Mouse (Mus musculus) liver, embryonic 15.5 days (tissue): ENCODE data around the gene Cacng8. TPM values are rescaled to one million over a fixed set of nuclear protein-coding genes. Genes with fewer than 3 reads are reported as not detected.

Experiments used
- ATAC-seq: fragments of 200-750 bp; cut with Nextera tagmentation; 2 replicates; pipeline ENCODE4 v1.8.0; 2017; ENCODE audit warnings: moderate number of reproducible peaks, mild to moderate bottlenecking, moderate library complexity; ENCODE audit not compliant: insufficient read depth
- H3K27ac ChIP-seq: fragments of 300-500 bp; sonication (generic); replicated peaks from 2 replicates; pipeline ENCODE4 v1.5.1; 2015; ENCODE audit warnings: mild to moderate bottlenecking, inconsistent platforms
- H3K27me3 ChIP-seq: fragments of 300-500 bp; sonication (generic); 2 replicates; pipeline ENCODE4 v1.6.1; 2015; ENCODE audit warnings: mild to moderate bottlenecking, inconsistent platforms
- H3K36me3 ChIP-seq: fragments of 300-500 bp; sonication (generic); replicated peaks from 2 replicates; pipeline ENCODE4 v1.6.1; 2015; ENCODE audit warnings: moderate library complexity, mild to moderate bottlenecking, inconsistent platforms
- H3K4me1 ChIP-seq: fragments of 300-500 bp; sonication (generic); replicated peaks from 2 replicates; pipeline ENCODE4 v1.6.1; 2015; ENCODE audit warnings: inconsistent platforms
- H3K4me2 ChIP-seq: fragments of 300-500 bp; sonication (generic); 2 replicates; pipeline ENCODE4 v1.6.1; 2015; ENCODE audit warnings: moderate library complexity, mild to moderate bottlenecking, inconsistent platforms
- H3K4me3 ChIP-seq: fragments of 300-500 bp; sonication (generic); replicated peaks from 2 replicates; pipeline ENCODE4 v1.5.1; 2015; ENCODE audit warnings: mild to moderate bottlenecking, inconsistent platforms
- H3K9ac ChIP-seq: fragments of 300-500 bp; sonication (generic); 2 replicates; pipeline ENCODE4 v1.6.1; 2015; ENCODE audit warnings: moderate library complexity, mild to moderate bottlenecking, inconsistent platforms
- H3K9me3 ChIP-seq: fragments of 300-500 bp; sonication (generic); replicated peaks from 2 replicates; pipeline ENCODE4 v1.6.1; 2016; ENCODE audit warnings: inconsistent platforms
- WGBS: fragments of 180-500 bp; shearing (Covaris S2); methylation state at CpG from one replicate; pipeline ENCODE4 v1.1.7; 2015; ENCODE audit warnings: mixed read lengths; ENCODE audit not compliant: insufficient replicate concordance; 5-methylcytosine and 5-hydroxymethylcytosine counted together
- polyA plus RNA-seq: library from polyadenylated mRNA; unstranded; fragments of >200 nt; fragmentation: Nextera tagmentation; extraction: Ambion mirVana; gene quantifications from 2 replicates; pipeline ENCODE4 v1.2.1, GENCODE M21; 2015

The Cacng8 gene
- polyA plus RNA-seq, 1 experiment from 2014 or later = not detected

DNA sequence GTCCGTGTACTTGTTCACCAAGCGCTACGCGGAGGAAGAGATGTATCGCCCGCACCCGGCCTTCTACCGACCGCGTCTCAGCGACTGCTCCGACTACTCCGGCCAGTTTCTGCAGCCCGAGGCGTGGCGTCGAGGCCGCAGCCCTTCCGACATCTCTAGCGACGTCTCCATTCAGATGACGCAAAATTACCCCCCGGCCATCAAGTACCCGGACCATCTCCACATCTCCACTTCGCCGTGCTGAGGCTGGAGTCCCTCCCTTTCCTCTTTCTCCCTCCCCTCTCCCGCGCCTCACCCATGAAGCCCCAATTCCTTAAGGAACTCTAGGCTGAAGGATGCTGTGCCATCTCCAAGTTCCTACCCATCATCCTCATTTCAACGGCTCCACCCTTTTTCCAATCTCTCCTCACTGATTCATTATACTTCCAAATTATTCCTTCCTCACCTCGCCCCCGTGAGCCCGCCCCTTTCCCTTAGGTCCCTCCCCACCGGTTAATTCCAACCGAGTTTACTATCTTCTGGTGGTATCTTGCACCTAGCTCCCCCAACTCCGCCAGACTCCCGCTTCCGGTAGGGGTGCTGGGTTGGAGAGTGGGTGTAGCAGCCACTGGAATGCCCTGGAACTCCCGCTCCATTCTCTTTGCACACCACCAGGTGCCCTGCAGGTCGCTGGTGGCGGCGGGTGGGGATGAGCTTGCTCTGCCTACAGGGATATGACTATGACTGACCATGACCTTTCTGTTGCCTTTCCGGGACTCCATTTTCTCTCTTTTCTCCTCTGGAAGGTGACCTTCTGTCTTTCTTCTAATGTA is 23.6 kb upstream of the Cacng8 start:
- H3K36me3 ChIP-seq = no peaks in the 10 kb centered on the region
- no peak overlapping the region for H3K4me2 ChIP-seq
- H3K27me3 ChIP-seq = peaks cover 44% of the 10 kb centered on the region
- H3K4me1 ChIP-seq = no peaks in the 10 kb centered on the region
- 4% methylated on average over 42 of the region's 42 CpGs for WGBS
- no peak overlapping the region for H3K9ac ChIP-seq
- no peaks in the 10 kb centered on the region for H3K9me3 ChIP-seq
- H3K4me3 ChIP-seq = no peak overlapping the region
- no peak for ATAC-seq
- no peak overlapping the region for H3K27ac ChIP-seq

DNA sequence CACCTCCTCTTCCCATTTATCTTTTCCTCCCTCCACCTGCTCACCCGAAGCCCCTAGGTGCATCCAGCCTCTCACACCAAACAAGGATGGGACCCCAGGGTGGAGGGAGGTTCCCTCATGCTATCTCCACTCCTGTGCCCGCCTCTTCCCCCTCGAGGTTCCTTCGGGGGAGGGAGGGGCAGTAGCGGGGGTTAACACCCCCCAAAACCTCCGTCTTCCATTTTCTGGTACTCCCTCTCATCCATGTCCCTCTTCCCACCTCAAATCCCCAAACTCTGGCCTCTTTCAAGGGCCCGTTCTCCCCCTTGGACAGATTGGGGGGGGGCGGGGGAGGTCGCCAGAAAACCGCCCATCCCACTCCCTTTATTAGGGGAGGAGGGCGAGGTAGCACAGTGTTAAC is 22.9 kb upstream of the Cacng8 start:
- no peak overlapping the region for H3K4me2 ChIP-seq
- no peak for ATAC-seq
- H3K27ac ChIP-seq = no peak overlapping the region
- no peak overlapping the region for H3K4me3 ChIP-seq
- H3K9ac ChIP-seq = no peak overlapping the region
- no peaks in the 10 kb centered on the region for H3K4me1 ChIP-seq
- H3K36me3 ChIP-seq = no peaks in the 10 kb centered on the region
- no peaks in the 10 kb centered on the region for H3K9me3 ChIP-seq
- peaks cover 44% of the 10 kb centered on the region for H3K27me3 ChIP-seq
- 6% methylated on average over 11 of the region's 11 CpGs for WGBS

GRCm38 (mm10) chr7:3368311-3368710 is 22.2 kb upstream of the Cacng8 start:
- no peak overlapping the region for H3K27ac ChIP-seq
- H3K4me1 ChIP-seq = no peaks in the 10 kb centered on the region
- no peaks in the 10 kb centered on the region for H3K36me3 ChIP-seq
- H3K27me3 ChIP-seq = peaks cover 44% of the 10 kb centered on the region
- H3K4me3 ChIP-seq = no peak overlapping the region
- no peak for ATAC-seq
- H3K9ac ChIP-seq = no peak overlapping the region
- no peak overlapping the region for H3K4me2 ChIP-seq
- H3K9me3 ChIP-seq = no peaks in the 10 kb centered on the region
- WGBS = 22% methylated on average over 12 of the region's 12 CpGs

- peaks cover 44% of the 10 kb centered on the region for H3K27me3 ChIP-seq
- ATAC-seq = no peak
- 35% methylated on average over 6 of the region's 6 CpGs for WGBS
These were observed 21.3 kb upstream of the Cacng8 start for GRCm38 (mm10) chr7:3369189-3369588.

DNA sequence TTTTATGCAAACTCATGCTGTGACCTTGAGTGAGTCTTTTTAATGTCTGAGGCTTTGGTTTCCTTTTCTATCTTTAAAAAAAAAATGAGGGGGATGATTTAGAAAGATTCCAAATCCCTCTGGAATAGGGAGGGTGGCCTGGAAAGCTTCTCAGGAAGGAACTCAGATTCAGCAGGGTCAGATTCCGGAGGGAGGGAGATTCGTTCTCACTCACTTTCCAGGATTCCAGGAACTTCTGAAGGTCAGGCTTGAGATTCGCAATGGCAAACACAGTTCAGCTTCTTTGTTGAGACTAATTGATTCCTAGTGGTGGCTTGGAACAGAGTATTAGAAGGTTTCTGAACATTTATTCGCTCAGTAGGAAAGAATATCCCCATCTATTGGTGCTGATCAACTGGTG is 20.1 kb upstream of the Cacng8 start:
- Histone ChIP-seq H3K9me3 (no peaks in the 10 kb centered on the region), H3K4me2 (no peak overlapping the region), H3K36me3 (no peaks in the 10 kb centered on the region), H3K27ac (no peak overlapping the region), H3K9ac (no peak overlapping the region), H3K4me1 (no peaks in the 10 kb centered on the region), H3K4me3 (no peak overlapping the region), H3K27me3 (peaks cover 37% of the 10 kb centered on the region)
- ATAC-seq = no peak
- WGBS = 38% methylated on average over 4 of the region's 4 CpGs

More at GRCm38 (mm10) chr7:3369189-3369588, 21.3 kb upstream of the Cacng8 start:
- Histone ChIP-seq H3K4me3 (no peak overlapping the region), H3K4me2 (no peak overlapping the region), H3K27ac (no peak overlapping the region), H3K36me3 (no peaks in the 10 kb centered on the region), H3K9me3 (no peaks in the 10 kb centered on the region), H3K4me1 (no peaks in the 10 kb centered on the region), H3K9ac (no peak overlapping the region)

- Histone ChIP-seq H3K4me1 (no peaks in the 10 kb centered on the region), H3K4me2 (no peak overlapping the region), H3K27me3 (peaks cover 18% of the 10 kb centered on the region), H3K36me3 (no peaks in the 10 kb centered on the region), H3K4me3 (no peak overlapping the region), H3K9ac (no peak overlapping the region), H3K27ac (no peak overlapping the region), H3K9me3 (no peaks in the 10 kb centered on the region)
- no peak for ATAC-seq
- 55% methylated on average over 2 of the region's 2 CpGs for WGBS
These were observed 18.1 kb upstream of the Cacng8 start for GRCm38 (mm10) chr7:3372376-3372775.

- no peak for ATAC-seq
- Histone ChIP-seq H3K27ac (no peak overlapping the region), H3K4me3 (no peak overlapping the region), H3K9me3 (no peaks in the 10 kb centered on the region), H3K9ac (no peak overlapping the region), H3K27me3 (peaks cover 4% of the 10 kb centered on the region; the same call in 1 of the 2 replicates), H3K4me1 (no peaks in the 10 kb centered on the region), H3K36me3 (no peaks in the 10 kb centered on the region), H3K4me2 (no peak overlapping the region)
- WGBS = 70% methylated on average over 8 of the region's 8 CpGs
These were observed 16.7 kb upstream of the Cacng8 start for GRCm38 (mm10) chr7:3373754-3374153.

- H3K4me1 ChIP-seq = no peaks in the 10 kb centered on the region
- no peak overlapping the region for H3K27ac ChIP-seq
- no peak overlapping the region for H3K9ac ChIP-seq
- H3K27me3 ChIP-seq = no peaks in the 10 kb centered on the region
- H3K9me3 ChIP-seq = no peaks in the 10 kb centered on the region
- no peak overlapping the region for H3K4me2 ChIP-seq
- 45% methylated on average over 4 of the region's 4 CpGs for WGBS
- ATAC-seq = no peak
- H3K4me3 ChIP-seq = no peak overlapping the region
- H3K36me3 ChIP-seq = no peaks in the 10 kb centered on the region
These were observed 13.7 kb upstream of the Cacng8 start for GRCm38 (mm10) chr7:3376831-3377230.

GRCm38 (mm10) chr7:3382123-3382522 is 8.4 kb upstream of the Cacng8 start:
- H3K27me3 ChIP-seq = no peaks in the 10 kb centered on the region
- H3K27ac ChIP-seq = no peak overlapping the region
- no peaks in the 10 kb centered on the region for H3K36me3 ChIP-seq
- H3K9me3 ChIP-seq = no peaks in the 10 kb centered on the region
- H3K4me2 ChIP-seq = no peak overlapping the region
- WGBS = 72% methylated on average over 9 of the region's 9 CpGs
- H3K9ac ChIP-seq = no peak overlapping the region
- ATAC-seq = no peak
- no peaks in the 10 kb centered on the region for H3K4me1 ChIP-seq
- no peak overlapping the region for H3K4me3 ChIP-seq

DNA sequence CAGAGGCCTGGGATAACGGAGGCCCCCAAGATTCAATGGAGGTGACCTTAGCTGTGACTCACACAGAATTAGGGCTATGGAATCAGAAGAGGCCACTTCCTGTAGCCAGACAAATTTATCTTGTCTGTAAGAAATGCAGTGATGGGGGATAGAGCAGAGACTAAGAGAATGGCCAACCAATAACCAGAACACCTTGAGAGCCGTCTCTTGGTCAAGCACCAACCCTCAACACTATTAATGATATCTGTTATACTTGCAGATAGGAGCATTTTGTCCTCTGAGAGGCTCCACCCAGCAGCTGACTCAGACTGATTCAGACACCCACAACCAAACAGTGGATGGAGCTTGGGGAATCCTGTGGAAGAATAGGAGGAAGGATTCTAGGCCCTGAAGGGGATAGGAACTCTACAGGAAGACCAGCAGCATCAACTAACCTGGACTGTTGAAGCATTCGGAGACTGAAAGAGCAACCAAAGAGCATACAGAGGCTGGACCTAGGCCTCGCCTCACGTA is 5.6 kb upstream of the Cacng8 start:
- Histone ChIP-seq H3K27me3 (peaks cover 9% of the 10 kb centered on the region; the same call in 1 of the 2 replicates), H3K4me3 (no peak overlapping the region), H3K36me3 (no peaks in the 10 kb centered on the region), H3K9me3 (no peaks in the 10 kb centered on the region), H3K4me2 (no peak overlapping the region), H3K4me1 (no peaks in the 10 kb centered on the region), H3K9ac (no peak overlapping the region), H3K27ac (no peak overlapping the region)
- no peak for ATAC-seq
- 57% methylated on average over 5 of the region's 5 CpGs for WGBS

DNA sequence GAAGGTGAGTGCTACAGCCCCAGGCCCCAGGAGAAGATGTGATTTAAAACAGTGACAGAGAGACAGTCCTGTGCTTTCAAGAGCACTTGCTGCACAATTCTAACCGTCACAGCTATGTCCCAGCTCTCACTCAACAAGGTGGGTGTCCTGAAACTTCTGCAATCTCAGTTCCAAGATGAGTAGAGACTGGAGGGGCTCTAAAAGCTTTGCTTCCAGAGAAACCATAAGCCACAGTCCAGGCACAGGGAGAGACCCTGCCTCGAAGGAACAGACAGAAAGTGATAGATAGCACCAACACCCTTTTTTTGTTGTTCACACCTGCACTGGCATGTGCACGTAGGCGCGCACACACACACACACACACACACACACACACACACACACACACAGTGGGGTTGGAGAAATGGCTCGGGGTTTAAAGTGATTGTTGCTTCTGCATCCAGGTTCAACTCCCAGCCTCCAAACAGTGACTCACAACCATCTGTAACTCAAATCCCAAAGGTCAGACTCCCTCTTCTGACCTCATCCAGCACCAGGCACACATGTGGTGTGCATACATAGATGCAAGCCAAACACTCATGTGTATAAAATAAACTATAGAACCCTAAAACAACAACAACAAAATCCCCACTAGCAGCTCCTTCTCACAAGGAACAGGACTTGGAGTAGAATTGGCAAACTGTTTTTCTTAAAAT is 4.3 kb upstream of the Cacng8 start:
- Histone ChIP-seq H3K9ac (no peak overlapping the region), H3K9me3 (no peaks in the 10 kb centered on the region), H3K27ac (no peak overlapping the region), H3K36me3 (no peaks in the 10 kb centered on the region), H3K4me1 (no peaks in the 10 kb centered on the region), H3K4me2 (no peak overlapping the region), H3K27me3 (peaks cover 14% of the 10 kb centered on the region; the same call in 1 of the 2 replicates), H3K4me3 (no peak overlapping the region)
- ATAC-seq = no peak
- 55% methylated on average over 6 of the region's 6 CpGs for WGBS
